Mouse (Mus musculus): ENCODE measurements around the gene Fam19a2. TPM values are rescaled to one million over a fixed set of nuclear protein-coding genes. Genes with fewer than 3 reads are reported as not detected.

Fam19a2 gene
- polyA plus RNA-seq, 1 experiment from 2014 or later: 2.9 TPM

GRCm38 (mm10) chr10:123626691-123627090, 362.9 kb downstream of the Fam19a2 start:
- Histone ChIP-seq H3K4me3 (ENCODE audit: low read depth, low read length) (no peak overlapping the region), H3K36me3 (ENCODE audit: control insufficient read depth, insufficient read depth, low read length) (no peaks in the 10 kb centered on the region), H3K9ac (ENCODE audit: low read depth, low read length) (no peak overlapping the region), H3K27me3 (replicated peaks; ENCODE audit: control insufficient read depth, insufficient read depth, low read length) (no peaks in the 10 kb centered on the region), H3K9me3 (ENCODE audit: control insufficient read depth, low read length) (no peaks in the 10 kb centered on the region), H3K4me2 (ENCODE audit: low read depth, low read length) (no peak overlapping the region), H3K27ac (replicated peaks; ENCODE audit: low read depth, low read length) (no peak overlapping the region), H3K4me1 (ENCODE audit: control insufficient read depth, insufficient read depth, low read length) (no peaks in the 10 kb centered on the region)
- WGBS: 84% methylated on average over 2 of the region's 2 CpGs
- DNase-seq (ENCODE audit: low spot score) (no peak), ATAC-seq (ENCODE audit: low read depth) (no peak)

- Histone ChIP-seq H3K4me1 (ENCODE audit: control insufficient read depth, insufficient read depth, low read length) (no peaks in the 10 kb centered on the region), H3K36me3 (ENCODE audit: control insufficient read depth, insufficient read depth, low read length) (no peaks in the 10 kb centered on the region), H3K27me3 (replicated peaks; ENCODE audit: control insufficient read depth, insufficient read depth, low read length) (no peaks in the 10 kb centered on the region), H3K4me3 (ENCODE audit: low read depth, low read length) (no peak overlapping the region), H3K27ac (replicated peaks; ENCODE audit: low read depth, low read length) (no peak overlapping the region), H3K4me2 (ENCODE audit: low read depth, low read length) (no peak overlapping the region), H3K9me3 (ENCODE audit: control insufficient read depth, low read length) (no peaks in the 10 kb centered on the region), H3K9ac (ENCODE audit: low read depth, low read length) (no peak overlapping the region)
- no peak for ATAC-seq (ENCODE audit: low read depth)
- no peak for DNase-seq (ENCODE audit: low spot score)
- 49% methylated on average over 5 of the region's 5 CpGs for WGBS
Measured at GRCm38 (mm10) chr10:123629248-123629744, 365.5 kb downstream of the Fam19a2 start.

DNA sequence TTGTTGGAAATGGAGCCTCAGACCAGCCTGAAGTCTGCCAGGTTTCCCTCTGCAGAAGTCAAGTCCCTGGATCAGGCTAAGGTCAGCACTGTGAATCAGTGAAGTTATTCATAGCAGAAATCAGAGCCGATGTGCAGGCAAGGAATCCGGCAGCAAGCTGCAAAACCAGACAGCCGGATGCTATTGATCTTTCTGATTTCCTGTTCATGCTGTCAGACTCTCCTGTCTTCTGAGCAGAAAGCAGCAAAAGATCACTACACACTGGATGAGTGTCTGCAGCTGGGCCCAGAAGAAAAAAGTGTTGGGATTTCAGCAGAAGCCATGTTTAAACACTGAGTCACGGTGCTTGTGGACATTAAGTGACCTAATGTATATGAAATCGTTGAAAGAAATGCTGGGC, 368.2 kb downstream of the Fam19a2 start:
- Histone ChIP-seq H3K27me3 (replicated peaks; ENCODE audit: control insufficient read depth, insufficient read depth, low read length) (no peaks in the 10 kb centered on the region), H3K9me3 (ENCODE audit: control insufficient read depth, low read length) (no peaks in the 10 kb centered on the region), H3K36me3 (ENCODE audit: control insufficient read depth, insufficient read depth, low read length) (no peaks in the 10 kb centered on the region), H3K4me3 (ENCODE audit: low read depth, low read length) (no peak overlapping the region), H3K4me2 (ENCODE audit: low read depth, low read length) (no peak overlapping the region), H3K9ac (ENCODE audit: low read depth, low read length) (no peak overlapping the region), H3K27ac (replicated peaks; ENCODE audit: low read depth, low read length) (no peak overlapping the region), H3K4me1 (ENCODE audit: control insufficient read depth, insufficient read depth, low read length) (no peaks in the 10 kb centered on the region)
- 42% methylated on average over 5 of the region's 5 CpGs for WGBS
- DNase-seq (ENCODE audit: low spot score) (peak; percentile 38), ATAC-seq (ENCODE audit: low read depth) (no peak)

DNA sequence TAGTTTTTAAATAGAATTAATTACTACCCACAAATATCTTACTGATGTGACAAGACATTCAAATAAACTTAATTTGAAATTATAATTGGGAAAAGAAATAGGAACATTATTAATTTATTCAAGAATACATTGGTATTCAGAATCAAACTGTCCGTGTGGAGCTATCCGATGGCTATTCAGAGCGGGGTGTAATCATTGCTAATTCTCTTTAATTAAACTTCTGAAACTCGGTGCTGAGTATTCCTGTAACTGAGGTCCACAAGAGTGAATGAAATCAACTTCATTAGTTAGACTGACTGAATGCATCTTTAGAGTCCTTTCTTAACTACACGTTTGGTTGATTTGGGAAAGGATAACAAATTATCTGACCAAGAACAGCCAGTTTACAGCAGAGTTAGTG, 372.9 kb downstream of the Fam19a2 start:
- no peaks in the 10 kb centered on the region for H3K4me1 ChIP-seq (ENCODE audit: control insufficient read depth, insufficient read depth, low read length)
- H3K4me3 ChIP-seq (ENCODE audit: low read depth, low read length): no peak overlapping the region
- H3K27ac ChIP-seq (replicated peaks; ENCODE audit: low read depth, low read length): no peak overlapping the region
- no peak overlapping the region for H3K9ac ChIP-seq (ENCODE audit: low read depth, low read length)
- no peak overlapping the region for H3K4me2 ChIP-seq (ENCODE audit: low read depth, low read length)
- DNase-seq (ENCODE audit: low spot score): no peak
- no peaks in the 10 kb centered on the region for H3K36me3 ChIP-seq (ENCODE audit: control insufficient read depth, insufficient read depth, low read length)
- H3K27me3 ChIP-seq (replicated peaks; ENCODE audit: control insufficient read depth, insufficient read depth, low read length): no peaks in the 10 kb centered on the region
- no peak for ATAC-seq (ENCODE audit: low read depth)
- H3K9me3 ChIP-seq (ENCODE audit: control insufficient read depth, low read length): no peaks in the 10 kb centered on the region
- WGBS: 81% methylated on average over 5 of the region's 5 CpGs

- Histone ChIP-seq H3K4me1 (ENCODE audit: control insufficient read depth, insufficient read depth, low read length) (no peaks in the 10 kb centered on the region), H3K9me3 (ENCODE audit: control insufficient read depth, low read length) (no peaks in the 10 kb centered on the region), H3K36me3 (ENCODE audit: control insufficient read depth, insufficient read depth, low read length) (no peaks in the 10 kb centered on the region), H3K27me3 (replicated peaks; ENCODE audit: control insufficient read depth, insufficient read depth, low read length) (no peaks in the 10 kb centered on the region), H3K4me2 (ENCODE audit: low read depth, low read length) (no peak overlapping the region), H3K4me3 (ENCODE audit: low read depth, low read length) (no peak overlapping the region), H3K9ac (ENCODE audit: low read depth, low read length) (no peak overlapping the region), H3K27ac (replicated peaks; ENCODE audit: low read depth, low read length) (no peak overlapping the region)
- DNase-seq (ENCODE audit: low spot score) (no peak), ATAC-seq (ENCODE audit: low read depth) (no peak)
Measured at GRCm38 (mm10) chr10:123637496-123637895, 373.7 kb downstream of the Fam19a2 start.

DNA sequence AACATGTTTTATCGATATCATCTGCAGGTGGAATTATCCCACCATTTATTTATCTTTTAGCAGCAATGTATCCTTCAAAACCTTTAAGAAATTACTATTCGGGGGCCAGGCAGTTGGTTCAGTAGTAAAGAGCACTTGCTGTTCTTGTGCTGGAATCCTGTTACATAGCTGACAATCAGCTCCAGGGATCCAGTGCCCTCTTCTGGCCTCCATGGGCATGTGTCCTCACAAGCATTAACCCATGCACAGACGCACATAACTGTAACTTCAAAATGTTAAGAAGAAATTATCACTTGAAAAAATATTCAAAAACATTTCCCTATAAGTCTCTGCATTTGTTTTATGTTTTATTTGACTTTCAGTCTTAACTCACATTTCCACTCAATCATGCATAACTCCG, 381.8 kb downstream of the Fam19a2 start:
- Histone ChIP-seq H3K9me3 (ENCODE audit: control insufficient read depth, low read length) (no peaks in the 10 kb centered on the region), H3K27me3 (replicated peaks; ENCODE audit: control insufficient read depth, insufficient read depth, low read length) (no peaks in the 10 kb centered on the region), H3K4me2 (ENCODE audit: low read depth, low read length) (no peak overlapping the region), H3K9ac (ENCODE audit: low read depth, low read length) (no peak overlapping the region), H3K27ac (replicated peaks; ENCODE audit: low read depth, low read length) (no peak overlapping the region), H3K4me3 (ENCODE audit: low read depth, low read length) (no peak overlapping the region), H3K4me1 (ENCODE audit: control insufficient read depth, insufficient read depth, low read length) (no peaks in the 10 kb centered on the region), H3K36me3 (ENCODE audit: control insufficient read depth, insufficient read depth, low read length) (no peaks in the 10 kb centered on the region)
- 90% methylated on average over 4 of the region's 4 CpGs for whole genome bisulfite sequencing
- DNase-seq (ENCODE audit: low spot score) (no peak), ATAC-seq (ENCODE audit: low read depth) (no peak)

DNA sequence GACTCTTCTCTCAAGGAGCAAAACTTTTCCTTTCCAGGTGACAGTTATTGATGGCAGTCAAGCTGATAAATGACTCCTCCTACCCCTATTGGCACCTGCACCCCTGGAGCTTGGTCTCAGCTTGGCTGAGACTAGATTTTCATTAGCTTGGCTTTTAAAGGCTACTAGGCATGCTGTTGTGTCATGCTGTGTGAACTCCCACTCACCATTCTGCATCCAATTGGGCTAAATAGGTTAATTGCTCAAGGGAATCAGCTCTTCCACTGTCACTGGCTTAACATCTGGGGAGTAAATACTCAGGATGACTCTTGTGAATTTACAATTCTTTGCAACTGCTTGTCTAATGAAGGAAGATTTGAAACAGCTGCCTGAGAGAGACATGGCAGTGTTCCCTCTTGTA, 407.4 kb downstream of the Fam19a2 start:
- Histone ChIP-seq H3K4me1 (ENCODE audit: control insufficient read depth, insufficient read depth, low read length) (no peaks in the 10 kb centered on the region), H3K9ac (ENCODE audit: low read depth, low read length) (no peak overlapping the region), H3K4me3 (ENCODE audit: low read depth, low read length) (no peak overlapping the region), H3K27ac (replicated peaks; ENCODE audit: low read depth, low read length) (no peak overlapping the region), H3K4me2 (ENCODE audit: low read depth, low read length) (no peak overlapping the region), H3K9me3 (ENCODE audit: control insufficient read depth, low read length) (0 out of 2 replicates have a peak, but pooled peaks cover 3% of the 10 kb centered on the region), H3K27me3 (replicated peaks; ENCODE audit: control insufficient read depth, insufficient read depth, low read length) (no peaks in the 10 kb centered on the region), H3K36me3 (ENCODE audit: control insufficient read depth, insufficient read depth, low read length) (no peaks in the 10 kb centered on the region)
- DNase-seq (ENCODE audit: low spot score) (peak; percentile 16), ATAC-seq (ENCODE audit: low read depth) (no peak)

DNA sequence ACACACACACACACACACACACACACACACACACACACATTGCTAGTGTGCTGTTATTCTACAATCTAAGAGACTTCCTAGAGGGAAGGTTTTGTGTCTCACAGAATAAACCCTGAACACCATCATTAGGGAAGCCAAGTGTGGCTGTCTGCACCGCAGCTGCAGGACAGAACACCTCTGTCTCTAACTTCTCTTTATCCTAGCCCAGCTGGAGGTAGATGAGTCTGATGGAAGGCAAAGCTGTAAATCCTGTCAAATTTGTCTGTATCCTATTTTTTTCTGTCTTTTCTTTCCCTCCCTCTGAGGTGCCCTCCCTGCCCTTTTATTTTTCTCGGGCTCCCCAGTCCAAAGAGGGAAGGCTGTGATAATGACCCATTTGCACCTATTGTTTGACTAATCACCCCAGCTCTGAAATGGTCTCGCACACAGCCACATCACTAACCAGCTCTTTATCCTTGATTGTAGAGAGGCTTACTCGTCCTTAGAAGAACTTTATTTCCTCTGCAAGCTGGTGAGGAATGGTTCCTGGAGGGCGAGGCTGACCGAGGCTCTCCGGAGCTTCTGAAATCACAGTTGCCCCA, 414.6 kb downstream of the Fam19a2 start:
- H3K4me2 ChIP-seq (ENCODE audit: low read depth, low read length): no peak overlapping the region
- no peak for DNase-seq (ENCODE audit: low spot score)
- WGBS: 21% methylated on average over 7 of the region's 7 CpGs
- no peak for ATAC-seq (ENCODE audit: low read depth)
- no peaks in the 10 kb centered on the region for H3K27me3 ChIP-seq (replicated peaks; ENCODE audit: control insufficient read depth, insufficient read depth, low read length)
- H3K4me3 ChIP-seq (ENCODE audit: low read depth, low read length): no peak overlapping the region
- H3K27ac ChIP-seq (replicated peaks; ENCODE audit: low read depth, low read length): no peak overlapping the region
- H3K4me1 ChIP-seq (ENCODE audit: control insufficient read depth, insufficient read depth, low read length): no peaks in the 10 kb centered on the region
- H3K36me3 ChIP-seq (ENCODE audit: control insufficient read depth, insufficient read depth, low read length): no peaks in the 10 kb centered on the region
- no peaks in the 10 kb centered on the region for H3K9me3 ChIP-seq (ENCODE audit: control insufficient read depth, low read length)
- H3K9ac ChIP-seq (ENCODE audit: low read depth, low read length): no peak overlapping the region

- no peak overlapping the region for H3K4me3 ChIP-seq (ENCODE audit: low read depth, low read length)
- no peak overlapping the region for H3K9ac ChIP-seq (ENCODE audit: low read depth, low read length)
- no peaks in the 10 kb centered on the region for H3K27me3 ChIP-seq (replicated peaks; ENCODE audit: control insufficient read depth, insufficient read depth, low read length)
- H3K9me3 ChIP-seq (ENCODE audit: control insufficient read depth, low read length): no peaks in the 10 kb centered on the region
- ATAC-seq (ENCODE audit: low read depth): 0 out of 2 replicates have a peak, but pooled peaks have one; percentile 15
- H3K27ac ChIP-seq (replicated peaks; ENCODE audit: low read depth, low read length): no peak overlapping the region
- WGBS: 35% methylated on average over 9 of the region's 9 CpGs
- H3K4me1 ChIP-seq (ENCODE audit: control insufficient read depth, insufficient read depth, low read length): no peaks in the 10 kb centered on the region
- DNase-seq (ENCODE audit: low spot score): no peak
- H3K4me2 ChIP-seq (ENCODE audit: low read depth, low read length): no peak overlapping the region
- H3K36me3 ChIP-seq (ENCODE audit: control insufficient read depth, insufficient read depth, low read length): no peaks in the 10 kb centered on the region
Measured at GRCm38 (mm10) chr10:123682718-123683255, 419.0 kb downstream of the Fam19a2 start.

Measured in embryonic facial prominence, embryonic 14.5 days (tissue).